Mouse (Mus musculus): ENCODE measurements around the gene Fam240a. TPM values are rescaled to one million over a fixed set of nuclear protein-coding genes. Genes with fewer than 3 reads are reported as not detected.

Fam240a gene
- polyA plus RNA-seq, 1 experiment = not detected

- WGBS = 40% methylated on average over 15 of the region's 15 CpGs
- H3K4me1 ChIP-seq (ENCODE audit: control insufficient read depth, insufficient read depth, low read length) = no peaks in the 10 kb centered on the region
- no peak overlapping the region for H3K4me3 ChIP-seq (ENCODE audit: insufficient read depth, low read depth, low read length)
- H3K36me3 ChIP-seq (ENCODE audit: control insufficient read depth, insufficient read depth, low read length) = no peaks in the 10 kb centered on the region
- TF ChIP-seq POLR2A (IDR thresholded peaks at IDR 0.05; ENCODE audit: low read depth, low read length) (no peak), CTCF (conservative IDR thresholded peaks at IDR 0.05; ENCODE audit: insufficient read depth, insufficient read length, low read depth, low read length) (no peak)
- peak; percentile 50 for DNase-seq
- peak overlapping the region; percentile 47; the same call in 1 of the 2 replicates for H3K27ac ChIP-seq (ENCODE audit: insufficient read depth, low read depth, low read length)
- no peaks in the 10 kb centered on the region for H3K27me3 ChIP-seq (replicated peaks; ENCODE audit: control insufficient read depth, insufficient read depth, low read length)
Observed at GRCm38 (mm10) chr9:110920665-110921419, 4.2 kb upstream of the Fam240a start.

DNA sequence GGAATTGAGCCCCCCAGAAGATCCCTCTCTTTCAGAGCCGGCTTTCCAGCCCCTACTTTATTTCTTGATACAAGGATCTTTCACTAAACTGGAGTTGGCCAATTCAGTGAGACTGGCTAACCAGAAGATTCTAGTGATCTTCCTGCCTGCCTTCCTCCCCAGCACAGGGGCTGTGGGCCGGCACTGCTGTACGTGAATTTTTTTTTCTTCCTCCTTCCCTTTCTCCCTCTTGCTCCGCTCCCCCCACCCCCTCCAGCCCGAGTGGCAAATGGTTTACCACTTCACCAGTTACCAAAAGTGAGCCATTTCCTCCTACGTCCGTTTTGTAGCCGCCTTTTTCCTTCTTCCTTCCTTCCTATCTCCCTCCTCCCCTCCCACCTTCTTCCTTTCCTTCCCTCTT is 1.2 kb downstream of the Fam240a start:
- Histone ChIP-seq H3K36me3 (ENCODE audit: control insufficient read depth, insufficient read depth, low read length) (no peaks in the 10 kb centered on the region), H3K27ac (ENCODE audit: insufficient read depth, low read depth, low read length) (no peak overlapping the region), H3K4me3 (ENCODE audit: insufficient read depth, low read depth, low read length) (no peak overlapping the region), H3K4me1 (ENCODE audit: control insufficient read depth, insufficient read depth, low read length) (no peaks in the 10 kb centered on the region), H3K27me3 (replicated peaks; ENCODE audit: control insufficient read depth, insufficient read depth, low read length) (no peaks in the 10 kb centered on the region)
- WGBS = 40% methylated on average over 8 of the region's 8 CpGs
- TF ChIP-seq CTCF (conservative IDR thresholded peaks at IDR 0.05; ENCODE audit: insufficient read depth, insufficient read length, low read depth, low read length) (no peak), POLR2A (IDR thresholded peaks at IDR 0.05; ENCODE audit: low read depth, low read length) (no peak)
- no peak for DNase-seq

DNA sequence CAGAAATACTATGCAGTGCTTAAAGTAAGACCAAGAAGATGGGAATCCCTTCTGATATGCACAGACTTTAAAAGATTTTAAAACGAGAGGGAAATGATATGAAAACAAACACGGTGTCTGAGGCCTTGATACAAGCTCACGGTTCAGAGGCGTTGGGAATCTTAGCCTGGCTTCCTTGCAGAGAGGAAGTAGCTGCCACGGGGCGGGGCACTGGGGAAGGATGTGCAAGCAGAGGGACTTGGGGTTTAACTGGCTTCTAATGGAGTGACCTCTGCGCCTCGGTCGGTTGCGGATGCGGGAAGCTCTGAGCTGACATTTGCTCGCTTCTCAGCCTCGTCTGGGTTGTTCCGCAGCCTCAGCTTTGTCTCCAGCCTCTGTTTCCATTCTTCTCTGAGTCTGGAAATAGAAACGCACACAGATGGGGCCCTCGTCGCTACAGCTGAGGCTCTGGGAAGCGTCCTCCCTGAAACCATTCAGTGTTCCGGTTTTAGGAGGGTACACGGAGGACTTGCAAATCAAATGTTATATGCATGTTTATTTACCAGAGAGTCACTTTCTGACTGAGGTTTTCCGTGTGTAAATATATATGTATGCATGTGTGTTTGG is 1.9 kb downstream of the Fam240a start:
- H3K4me3 ChIP-seq (ENCODE audit: insufficient read depth, low read depth, low read length) = no peak overlapping the region
- no peak for DNase-seq
- H3K27me3 ChIP-seq (replicated peaks; ENCODE audit: control insufficient read depth, insufficient read depth, low read length) = no peaks in the 10 kb centered on the region
- WGBS = 70% methylated on average over 21 of the region's 21 CpGs
- no peak for TF ChIP-seq CTCF (conservative IDR thresholded peaks at IDR 0.05; ENCODE audit: insufficient read depth, insufficient read length, low read depth, low read length)
- TF ChIP-seq POLR2A (IDR thresholded peaks at IDR 0.05; ENCODE audit: low read depth, low read length) = no peak
- no peaks in the 10 kb centered on the region for H3K36me3 ChIP-seq (ENCODE audit: control insufficient read depth, insufficient read depth, low read length)
- H3K4me1 ChIP-seq (ENCODE audit: control insufficient read depth, insufficient read depth, low read length) = no peaks in the 10 kb centered on the region
- no peak overlapping the region for H3K27ac ChIP-seq (ENCODE audit: insufficient read depth, low read depth, low read length)

DNA sequence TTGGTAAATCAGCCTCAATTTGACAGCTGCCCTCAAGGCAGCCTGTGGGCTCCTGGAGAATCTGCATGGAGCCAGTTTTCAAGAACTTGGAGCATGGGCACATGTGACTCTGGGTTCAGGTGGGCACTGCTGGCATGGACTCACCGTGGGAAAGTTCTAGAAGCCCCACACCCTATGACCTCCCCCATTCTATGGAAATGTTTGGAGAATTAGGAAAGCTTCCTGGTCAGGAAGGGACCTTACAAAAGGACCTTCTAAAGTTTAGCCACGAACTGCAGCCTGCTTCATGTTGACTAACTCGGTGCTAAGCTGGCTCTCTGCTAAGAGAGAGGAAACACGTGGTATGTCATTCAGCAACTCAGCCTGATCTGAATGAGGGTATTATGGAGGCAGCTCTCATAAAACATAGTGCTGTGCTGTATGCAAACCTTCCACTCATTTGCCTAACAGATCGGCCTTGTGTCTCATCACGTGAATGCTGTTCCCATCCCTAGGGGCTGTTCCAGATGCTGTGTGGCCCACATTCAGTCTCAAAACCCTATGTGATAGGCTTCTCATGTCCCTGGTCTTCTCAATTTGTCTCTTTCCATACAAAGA is 7.2 kb downstream of the Fam240a start:
- Histone ChIP-seq H3K27ac (ENCODE audit: insufficient read depth, low read depth, low read length) (no peak overlapping the region), H3K36me3 (ENCODE audit: control insufficient read depth, insufficient read depth, low read length) (no peaks in the 10 kb centered on the region), H3K4me1 (ENCODE audit: control insufficient read depth, insufficient read depth, low read length) (no peaks in the 10 kb centered on the region), H3K4me3 (ENCODE audit: insufficient read depth, low read depth, low read length) (no peak overlapping the region), H3K27me3 (replicated peaks; ENCODE audit: control insufficient read depth, insufficient read depth, low read length) (no peaks in the 10 kb centered on the region)
- no peak for TF ChIP-seq POLR2A (IDR thresholded peaks at IDR 0.05; ENCODE audit: low read depth, low read length)
- no peak for TF ChIP-seq CTCF (conservative IDR thresholded peaks at IDR 0.05; ENCODE audit: insufficient read depth, insufficient read length, low read depth, low read length)
- WGBS = 79% methylated on average over 6 of the region's 6 CpGs
- DNase-seq = no peak

DNA sequence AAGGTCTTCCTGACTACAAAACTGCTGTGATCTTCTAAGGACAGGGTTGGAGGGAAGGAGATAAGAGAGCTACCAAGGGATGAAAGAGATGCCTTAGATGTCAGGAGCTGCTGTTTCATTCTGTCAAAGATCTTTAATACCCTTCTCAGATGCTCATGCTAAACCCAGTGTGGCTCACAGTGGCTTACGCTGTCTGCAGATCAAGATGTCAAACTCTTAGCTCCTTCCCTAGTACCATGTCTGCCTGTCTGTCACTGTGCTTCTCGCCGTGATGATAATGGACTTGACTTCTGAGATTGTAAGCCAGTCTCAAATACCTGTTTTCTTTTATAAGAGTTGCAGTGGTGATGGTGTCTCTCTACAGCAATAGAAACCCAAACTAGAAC is 8.0 kb downstream of the Fam240a start:
- Histone ChIP-seq H3K4me3 (ENCODE audit: insufficient read depth, low read depth, low read length) (no peak overlapping the region), H3K4me1 (ENCODE audit: control insufficient read depth, insufficient read depth, low read length) (no peaks in the 10 kb centered on the region), H3K27ac (ENCODE audit: insufficient read depth, low read depth, low read length) (no peak overlapping the region), H3K27me3 (replicated peaks; ENCODE audit: control insufficient read depth, insufficient read depth, low read length) (no peaks in the 10 kb centered on the region), H3K36me3 (ENCODE audit: control insufficient read depth, insufficient read depth, low read length) (no peaks in the 10 kb centered on the region)
- TF ChIP-seq POLR2A (IDR thresholded peaks at IDR 0.05; ENCODE audit: low read depth, low read length) (no peak), CTCF (conservative IDR thresholded peaks at IDR 0.05; ENCODE audit: insufficient read depth, insufficient read length, low read depth, low read length) (no peak)
- no peak for DNase-seq
- 94% methylated on average over 3 of the region's 3 CpGs for WGBS

GRCm38 (mm10) chr9:110907838-110908630 is 8.6 kb downstream of the Fam240a start:
- no peak for TF ChIP-seq POLR2A (IDR thresholded peaks at IDR 0.05; ENCODE audit: low read depth, low read length)
- TF ChIP-seq CTCF (conservative IDR thresholded peaks at IDR 0.05; ENCODE audit: insufficient read depth, insufficient read length, low read depth, low read length) = no peak
- no peaks in the 10 kb centered on the region for H3K36me3 ChIP-seq (ENCODE audit: control insufficient read depth, insufficient read depth, low read length)
- WGBS = 88% methylated on average over 4 of the region's 4 CpGs

More at GRCm38 (mm10) chr9:110907838-110908630, 8.6 kb downstream of the Fam240a start:
- DNase-seq = no peak
- H3K27ac ChIP-seq (ENCODE audit: insufficient read depth, low read depth, low read length) = no peak overlapping the region
- H3K27me3 ChIP-seq (replicated peaks; ENCODE audit: control insufficient read depth, insufficient read depth, low read length) = no peaks in the 10 kb centered on the region
- no peak overlapping the region for H3K4me3 ChIP-seq (ENCODE audit: insufficient read depth, low read depth, low read length)
- no peaks in the 10 kb centered on the region for H3K4me1 ChIP-seq (ENCODE audit: control insufficient read depth, insufficient read depth, low read length)

Data from kidney, adult 2 months (tissue).